Mouse (Mus musculus) adrenal gland, postnatal 10 days (tissue): Measurements from ENCODE around the gene Il20rb. TPM values are rescaled to one million over a fixed set of nuclear protein-coding genes. Genes with fewer than 3 reads are reported as not detected.

Source experiments
- DNase-seq: peaks from one replicate; pipeline ENCODE4 v3.0.0; 2021; ENCODE audit warnings: mixed read lengths
- total RNA-seq, 2 experiments: library from RNA; stranded (reverse); gene quantifications; 2 replicates each; pipeline ENCODE4 v1.2.3; 2021

Il20rb gene
- total RNA-seq, 2 experiments from 2014 or later, result 1.5 to 2.9 TPM

- no peak for DNase-seq
Observed at GRCm38 (mm10) chr9:100419103-100419502, 67.5 kb downstream of the Il20rb start.

GRCm38 (mm10) chr9:100416756-100417155 is 69.8 kb downstream of the Il20rb start:
- no peak for DNase-seq

- DNase-seq, result no peak
Observed at GRCm38 (mm10) chr9:100416299-100416698, 70.3 kb downstream of the Il20rb start.

- DNase-seq, result peak; percentile 65
Observed at GRCm38 (mm10) chr9:100415328-100415979, 71.1 kb downstream of the Il20rb start.

Other genes starting within 250 kb of the Il20rb start
- 10 to 100 TPM; 52.4 to 57.3 TPM for gene Nck1, start 59.3 kb upstream of the Il20rb start, total RNA-seq
- 1 to 10 TPM; 5.9 to 7.6 TPM for gene Slc35g2, start 84.3 kb upstream of the Il20rb start, total RNA-seq
- 10 to 100 TPM; 41.4 to 47.9 TPM for gene Stag1, start 111.0 kb upstream of the Il20rb start, total RNA-seq